23 mouse cellular contexts compared by ENCODE assay signal in the genomic region with DNA sequence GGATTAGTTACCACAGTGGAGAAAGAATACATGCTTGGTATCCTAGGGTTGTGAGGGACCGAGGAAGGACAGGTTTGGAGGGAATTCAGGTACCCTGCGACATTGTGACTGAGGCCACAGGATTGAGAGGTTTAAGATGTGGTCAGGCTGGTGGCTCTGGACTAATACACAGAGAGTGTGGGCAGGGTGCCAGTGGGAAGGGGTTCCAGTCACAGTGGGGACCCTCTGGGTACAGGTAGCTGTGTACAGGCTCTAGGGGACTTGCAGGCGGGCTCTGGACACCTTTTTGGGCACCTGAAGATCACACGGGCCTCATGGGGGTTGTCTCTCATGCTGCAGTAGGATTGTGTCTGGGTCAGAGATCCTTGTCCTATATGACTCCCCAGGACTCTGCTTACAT.
DNase-seq lines count a peak whose midpoint lies in the region; ATAC-seq lines count a peak whose summit lies in the region.
"Had no signal": no experiment of that assay in that cellular context is flagged by ENCODE, and none has a peak within 500 bp of the region (broad histone marks: within the 10 kb centered on the region; RNA-seq: fewer than 3 reads in every experiment).

No protein-coding gene starts in this region.

- H3K4me1 ChIP-seq in embryonic facial prominence, embryonic 15.5 days = no peaks in the 10 kb centered on the region
- H3K4me1 ChIP-seq in embryonic facial prominence, embryonic 10.5 days = 0 out of 2 replicates have a peak, but pooled peaks cover 5% of the 10 kb centered on the region
- H3K4me1 ChIP-seq in midbrain, embryonic 11.5 days (ENCODE audit: control insufficient read depth, insufficient read depth, low read length) = peaks cover 12% of the 10 kb centered on the region
- peaks cover 36% of the 10 kb centered on the region for H3K4me1 ChIP-seq in midbrain, embryonic 13.5 days (replicated peaks)
- H3K4me1 ChIP-seq: embryonic facial prominence, embryonic 13.5 days; forebrain, embryonic 13.5 days; forebrain, embryonic 15.5 days had no signal

- DNase-seq in cerebellum, postnatal 10 days = peak; percentile 54 to 58
- no peak for DNase-seq in cerebellum, adult 18-20 months
- DNase-seq in embryonic facial prominence, embryonic 10.5 days (ENCODE audit: low spot score) = no peak
- peak; percentile 46 for DNase-seq in left cerebral cortex, postnatal 4 days
- DNase-seq in left cerebral cortex, postnatal 36 days (ENCODE audit: low spot score in 2 of 2) = no peak
- DNase-seq in midbrain, embryonic 11.5 days (ENCODE audit: low spot score, missing footprints) = peak; percentile 70
- DNase-seq: adrenal gland, adult 8-10 months; adrenal gland, postnatal 14 days; adrenal gland, postnatal 36 days; B cell, adult 2 months; cerebellum, adult 11-12 months; cerebellum, adult 9-10 months had no signal

- no peaks in the 10 kb centered on the region for H3K27me3 ChIP-seq in embryonic facial prominence, embryonic 15.5 days
- no peaks in the 10 kb centered on the region for H3K27me3 ChIP-seq in embryonic facial prominence, embryonic 10.5 days (replicated peaks; ENCODE audit: low read depth, poor library complexity, severe bottlenecking)
- H3K27me3 ChIP-seq in midbrain, embryonic 11.5 days (ENCODE audit: control insufficient read depth, insufficient read depth, low read length) = no peaks in the 10 kb centered on the region
- H3K27me3 ChIP-seq in midbrain, embryonic 13.5 days = no peaks in the 10 kb centered on the region; the same call in 1 of the 2 replicates
- H3K27me3 ChIP-seq: CH12.LX; embryonic facial prominence, embryonic 13.5 days; forebrain, embryonic 13.5 days; forebrain, embryonic 15.5 days; Patski had no signal

- intact Hi-C loops in left cerebral cortex, postnatal 4 days (cut with DNase I) = no loop called here
- intact Hi-C loops in left cerebral cortex, postnatal 36 days (cut with DNase I) = no loop called here

- H3K27ac ChIP-seq in embryonic facial prominence, embryonic 15.5 days (replicated peaks) = no peak overlapping the region
- no peak overlapping the region for H3K27ac ChIP-seq in embryonic facial prominence, embryonic 10.5 days (replicated peaks)
- no peak overlapping the region for H3K27ac ChIP-seq in midbrain, embryonic 11.5 days (ENCODE audit: low read depth, low read length)
- no peak overlapping the region for H3K27ac ChIP-seq in midbrain, embryonic 13.5 days
- H3K27ac ChIP-seq: embryonic facial prominence, embryonic 13.5 days; forebrain, embryonic 13.5 days; forebrain, embryonic 15.5 days had no signal

- H3K4me2 ChIP-seq in embryonic facial prominence, embryonic 15.5 days (replicated peaks) = no peak overlapping the region
- H3K4me2 ChIP-seq in midbrain, embryonic 11.5 days = no peak overlapping the region
- no peak overlapping the region for H3K4me2 ChIP-seq in midbrain, embryonic 13.5 days (replicated peaks)
- H3K4me2 ChIP-seq: embryonic facial prominence, embryonic 13.5 days; forebrain, embryonic 13.5 days; forebrain, embryonic 15.5 days had no signal

- 69% methylated on average over 4 of the region's 4 CpGs for WGBS in embryonic facial prominence, embryonic 15.5 days
- WGBS in embryonic facial prominence, embryonic 10.5 days = 88% methylated on average over 4 of the region's 4 CpGs
- 81% methylated on average over 4 of the region's 4 CpGs for WGBS in midbrain, embryonic 11.5 days
- 80% methylated on average over 4 of the region's 4 CpGs for WGBS in midbrain, embryonic 13.5 days

- H3K9ac ChIP-seq in embryonic facial prominence, embryonic 15.5 days = no peak overlapping the region
- no peak overlapping the region for H3K9ac ChIP-seq in midbrain, embryonic 11.5 days (ENCODE audit: low read length)
- H3K9ac ChIP-seq in midbrain, embryonic 13.5 days (replicated peaks) = no peak overlapping the region
- H3K9ac ChIP-seq: embryonic facial prominence, embryonic 13.5 days; forebrain, embryonic 13.5 days; forebrain, embryonic 15.5 days; forebrain, postnatal 0 days had no signal

- no peaks in the 10 kb centered on the region for H3K36me3 ChIP-seq in embryonic facial prominence, embryonic 15.5 days
- H3K36me3 ChIP-seq in embryonic facial prominence, embryonic 10.5 days (replicated peaks) = no peaks in the 10 kb centered on the region
- no peaks in the 10 kb centered on the region for H3K36me3 ChIP-seq in midbrain, embryonic 11.5 days (ENCODE audit: control insufficient read depth, insufficient read depth, low read length)
- no peaks in the 10 kb centered on the region for H3K36me3 ChIP-seq in midbrain, embryonic 13.5 days
- H3K36me3 ChIP-seq: embryonic facial prominence, embryonic 13.5 days; forebrain, embryonic 15.5 days; G1E had no signal

- H3K4me3 ChIP-seq in embryonic facial prominence, embryonic 15.5 days (replicated peaks) = no peak overlapping the region
- H3K4me3 ChIP-seq in embryonic facial prominence, embryonic 10.5 days = no peak overlapping the region
- H3K4me3 ChIP-seq in midbrain, embryonic 11.5 days (ENCODE audit: low read depth, low read length) = no peak overlapping the region
- no peak overlapping the region for H3K4me3 ChIP-seq in midbrain, embryonic 13.5 days (replicated peaks)
- H3K4me3 ChIP-seq: embryonic facial prominence, embryonic 13.5 days; forebrain, embryonic 13.5 days; forebrain, embryonic 15.5 days had no signal

- H3K9me3 ChIP-seq in embryonic facial prominence, embryonic 15.5 days (replicated peaks) = no peaks in the 10 kb centered on the region
- H3K9me3 ChIP-seq in embryonic facial prominence, embryonic 10.5 days = peaks cover 7% of the 10 kb centered on the region; the same call in 1 of the 2 replicates
- H3K9me3 ChIP-seq in midbrain, embryonic 11.5 days (ENCODE audit: control insufficient read depth, low read length) = no peaks in the 10 kb centered on the region
- H3K9me3 ChIP-seq in midbrain, embryonic 13.5 days = no peaks in the 10 kb centered on the region
- H3K9me3 ChIP-seq: embryonic facial prominence, embryonic 13.5 days; forebrain, embryonic 13.5 days; forebrain, embryonic 15.5 days had no signal

- ATAC-seq in embryonic facial prominence, embryonic 15.5 days (ENCODE audit: insufficient number of reproducible peaks, low FRiP score, low TSS enrichment, low read depth) = 0 out of 2 replicates have a peak, but pooled peaks have one; percentile 35
- no peak for ATAC-seq in midbrain, embryonic 11.5 days (ENCODE audit: low FRiP score)
- ATAC-seq in midbrain, embryonic 13.5 days = no peak
- ATAC-seq: activated CD4-positive, CD25-positive, alpha-beta regulatory T cell, adult 4 months; CD4-positive, CD25-positive, alpha-beta regulatory T cell, adult 4 months; forebrain, embryonic 13.5 days; forebrain, embryonic 15.5 days; forebrain, postnatal 0 days; Patski had no signal

Comparison
In these comparisons a context has a peak if more than half of its experiments do, and no peak if none do; other contexts are left out.
1. DNase-seq: peak in cerebellum, postnatal 10 days (2 of 2), left cerebral cortex, postnatal 4 days (single experiment) and midbrain, embryonic 11.5 days (single experiment); none in cerebellum, adult 18-20 months (0 of 2), embryonic facial prominence, embryonic 10.5 days (single experiment) and left cerebral cortex, postnatal 36 days (0 of 2).